Mouse (Mus musculus): ENCODE results near the gene Ptcd3. TPM values are rescaled to one million over a fixed set of nuclear protein-coding genes. Genes with fewer than 3 reads are reported as not detected.

Gene Ptcd3
- polyA plus RNA-seq (2015; fragmentation: Nextera tagmentation; extraction: Ambion mirVana), result 25.0 and 27.8 TPM in 2 replicates

- WGBS, result under 1% methylated on average over 54 of the region's 58 CpGs
Measured at GRCm38 (mm10) chr6:71908481-71909381, at the start of gene Ptcd3, which contains the start of gene Polr1a. Gene Ptcd3, minus strand, starts transcription at chr6:71908750. Gene Polr1a, plus strand, starts transcription at chr6:71909053.

DNA sequence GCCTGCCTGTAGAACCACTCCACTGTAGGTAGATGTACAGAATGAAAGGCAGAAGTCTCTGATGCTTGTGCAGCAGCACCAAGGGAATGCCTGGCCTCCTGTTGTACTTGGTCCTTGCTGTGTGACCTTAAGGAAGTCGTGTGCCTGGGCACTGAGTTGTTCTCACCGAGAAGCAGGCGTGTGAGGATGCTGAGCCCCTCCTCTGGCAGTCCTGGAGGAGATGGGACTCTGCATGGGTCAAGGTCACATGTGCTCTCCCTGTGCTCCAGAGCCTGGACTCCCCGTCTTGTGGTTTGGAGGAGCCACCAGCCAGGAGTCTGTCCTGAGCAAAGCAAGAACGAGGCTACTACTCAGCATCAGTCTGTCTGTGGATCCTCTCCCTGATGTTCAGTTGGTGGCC lies 42.6 kb upstream of the Ptcd3 start:
- Histone ChIP-seq H3K4me3 (ENCODE audit: low read depth, low read length) (no peak overlapping the region), H3K9ac (replicated peaks; ENCODE audit: low read depth) (no peak overlapping the region), H3K27ac (ENCODE audit: low read length) (no peak overlapping the region), H3K9me3 (ENCODE audit: low read length) (no peaks in the 10 kb centered on the region), H3K36me3 (ENCODE audit: insufficient read depth, low read length) (no peaks in the 10 kb centered on the region; the same call in 1 of the 2 replicates), H3K4me1 (ENCODE audit: insufficient read depth, low read depth, low read length) (no peaks in the 10 kb centered on the region), H3K4me2 (replicated peaks; ENCODE audit: low read depth, low read length) (no peak overlapping the region), H3K27me3 (replicated peaks; ENCODE audit: insufficient read depth, low read length) (no peaks in the 10 kb centered on the region)
- no peak for DNase-seq (ENCODE audit: low spot score)
- TF ChIP-seq EP300 (IDR thresholded peaks at IDR 0.05), result no peak
- no peak for TF ChIP-seq CTCF (IDR thresholded peaks at IDR 0.05)
- WGBS, result 90% methylated on average over 5 of the region's 5 CpGs
- no peak for ATAC-seq

More at GRCm38 (mm10) chr6:71908481-71909381, at the start of gene Ptcd3, which contains the start of gene Polr1a:
- H3K4me3 ChIP-seq (ENCODE audit: low read depth, low read length), result peak within 1 kb of the TSS; percentile 61
- no peak for TF ChIP-seq CTCF (IDR thresholded peaks at IDR 0.05)
- 0 out of 2 replicates have a peak, but pooled peaks have one; percentile 32 for TF ChIP-seq EP300 (IDR thresholded peaks at IDR 0.05)
- H3K9me3 ChIP-seq (ENCODE audit: low read length), result no peaks in the 10 kb centered on the region
- no peaks in the 10 kb centered on the region for H3K27me3 ChIP-seq (replicated peaks; ENCODE audit: insufficient read depth, low read length)
- peak within 1 kb of the TSS; percentile 39 for H3K27ac ChIP-seq (ENCODE audit: low read length)
- ATAC-seq, result peak; percentile 95
- peak; percentile 93 for DNase-seq (ENCODE audit: low spot score)
- 0 out of 2 replicates have a peak, but pooled peaks cover 4% of the 10 kb centered on the region for H3K4me1 ChIP-seq (ENCODE audit: insufficient read depth, low read depth, low read length)
- H3K4me2 ChIP-seq (replicated peaks; ENCODE audit: low read depth, low read length), result peak within 1 kb of the TSS; percentile 62
- H3K9ac ChIP-seq (replicated peaks; ENCODE audit: low read depth), result peak within 1 kb of the TSS; percentile 37
- peaks cover 10% of the 10 kb centered on the region for H3K36me3 ChIP-seq (ENCODE audit: insufficient read depth, low read length)

DNA sequence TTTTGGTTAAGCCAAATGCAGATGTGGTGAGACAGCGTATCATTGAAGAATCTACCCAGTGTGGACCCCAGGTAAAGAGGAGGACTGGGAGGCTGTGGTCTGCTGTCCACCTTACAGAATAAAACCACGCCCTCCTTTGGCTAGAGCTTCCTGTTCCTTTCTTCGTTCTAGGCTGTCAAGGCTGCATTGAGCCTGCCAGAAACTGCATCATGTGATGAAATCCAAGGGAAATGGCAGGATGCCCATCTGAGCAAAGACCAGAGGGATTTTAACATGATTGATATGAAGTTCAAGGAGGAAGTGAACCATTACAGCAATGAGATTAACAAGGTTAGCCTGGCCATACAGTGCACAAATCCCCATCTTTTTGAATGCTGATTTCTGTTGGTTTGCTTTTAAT lies 42.0 kb upstream of the Ptcd3 start:
- H3K9me3 ChIP-seq (ENCODE audit: low read length), result no peaks in the 10 kb centered on the region
- DNase-seq (ENCODE audit: low spot score) (peak; percentile 71), ATAC-seq (peak; percentile 56; the same call in 1 of the 2 replicates)
- no peaks in the 10 kb centered on the region; the same call in 1 of the 2 replicates for H3K36me3 ChIP-seq (ENCODE audit: insufficient read depth, low read length)
- H3K4me3 ChIP-seq (ENCODE audit: low read depth, low read length), result no peak overlapping the region
- no peak overlapping the region for H3K9ac ChIP-seq (replicated peaks; ENCODE audit: low read depth)
- H3K27me3 ChIP-seq (replicated peaks; ENCODE audit: insufficient read depth, low read length), result no peaks in the 10 kb centered on the region
- H3K27ac ChIP-seq (ENCODE audit: low read length), result no peak overlapping the region
- H3K4me2 ChIP-seq (replicated peaks; ENCODE audit: low read depth, low read length), result no peak overlapping the region
- 60% methylated on average over 3 of the region's 3 CpGs for WGBS
- TF ChIP-seq EP300 (IDR thresholded peaks at IDR 0.05), result 0 out of 2 replicates have a peak, but pooled peaks have one; percentile 15
- no peak for TF ChIP-seq CTCF (IDR thresholded peaks at IDR 0.05)
- no peaks in the 10 kb centered on the region for H3K4me1 ChIP-seq (ENCODE audit: insufficient read depth, low read depth, low read length)

DNA sequence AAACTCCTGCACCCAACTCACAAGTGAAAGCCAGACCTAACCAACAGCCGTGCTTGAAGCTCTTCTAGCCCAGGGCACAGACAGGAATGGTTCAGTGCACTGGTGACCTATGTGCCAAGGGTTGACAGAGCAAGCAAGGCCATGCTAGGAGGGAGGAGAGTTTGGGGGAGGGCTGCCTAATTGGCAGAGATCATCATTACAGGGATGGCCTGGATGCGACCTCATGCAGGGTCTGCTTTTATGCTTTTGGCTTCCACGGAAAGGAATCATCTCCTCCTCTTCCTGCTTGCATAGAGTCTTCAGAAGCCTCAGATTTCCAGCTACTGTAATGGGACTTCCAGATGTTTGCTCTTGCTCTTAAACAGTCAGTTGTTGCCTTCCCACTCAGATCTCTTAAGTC lies 41.2 kb upstream of the Ptcd3 start:
- H3K9me3 ChIP-seq (ENCODE audit: low read length), result no peaks in the 10 kb centered on the region
- H3K27ac ChIP-seq (ENCODE audit: low read length), result no peak overlapping the region
- DNase-seq (ENCODE audit: low spot score), result no peak
- ATAC-seq, result no peak
- H3K4me2 ChIP-seq (replicated peaks; ENCODE audit: low read depth, low read length), result no peak overlapping the region
- no peaks in the 10 kb centered on the region; the same call in 1 of the 2 replicates for H3K36me3 ChIP-seq (ENCODE audit: insufficient read depth, low read length)
- 70% methylated on average over 3 of the region's 3 CpGs for WGBS
- no peak overlapping the region for H3K4me3 ChIP-seq (ENCODE audit: low read depth, low read length)
- H3K27me3 ChIP-seq (replicated peaks; ENCODE audit: insufficient read depth, low read length), result no peaks in the 10 kb centered on the region
- no peaks in the 10 kb centered on the region for H3K4me1 ChIP-seq (ENCODE audit: insufficient read depth, low read depth, low read length)
- no peak overlapping the region for H3K9ac ChIP-seq (replicated peaks; ENCODE audit: low read depth)
- TF ChIP-seq EP300 (IDR thresholded peaks at IDR 0.05) (no peak), CTCF (IDR thresholded peaks at IDR 0.05) (no peak)

DNA sequence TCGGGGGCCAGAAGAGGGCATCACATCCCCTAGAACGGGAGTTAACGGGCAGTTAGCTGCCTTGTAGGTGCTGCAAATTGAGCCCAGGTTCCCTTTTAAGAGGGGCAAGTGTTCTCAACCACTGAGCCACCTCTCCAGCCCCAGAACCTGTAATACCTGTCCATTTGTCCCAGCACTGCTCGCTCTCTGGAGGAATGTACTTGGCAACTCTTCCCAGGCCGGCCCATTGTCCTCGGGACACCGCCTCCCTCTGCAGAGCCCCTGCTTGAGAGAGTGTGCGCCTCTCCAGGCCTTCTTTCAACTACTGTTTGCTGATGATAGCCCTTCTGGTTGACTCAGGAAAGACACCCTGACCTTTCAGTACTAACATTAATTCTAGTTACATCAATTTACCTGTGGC lies 37.6 kb upstream of the Ptcd3 start:
- Histone ChIP-seq H3K4me3 (ENCODE audit: low read depth, low read length) (no peak overlapping the region), H3K4me1 (ENCODE audit: insufficient read depth, low read depth, low read length) (no peaks in the 10 kb centered on the region), H3K4me2 (replicated peaks; ENCODE audit: low read depth, low read length) (no peak overlapping the region), H3K36me3 (ENCODE audit: insufficient read depth, low read length) (no peaks in the 10 kb centered on the region), H3K27me3 (replicated peaks; ENCODE audit: insufficient read depth, low read length) (no peaks in the 10 kb centered on the region), H3K9ac (replicated peaks; ENCODE audit: low read depth) (no peak overlapping the region), H3K27ac (ENCODE audit: low read length) (no peak overlapping the region), H3K9me3 (ENCODE audit: low read length) (no peaks in the 10 kb centered on the region)
- ATAC-seq (peak; percentile 62), DNase-seq (ENCODE audit: low spot score) (peak; percentile 26)
- 69% methylated on average over 8 of the region's 8 CpGs for WGBS
- TF ChIP-seq CTCF (IDR thresholded peaks at IDR 0.05) (peak; percentile 36), EP300 (IDR thresholded peaks at IDR 0.05) (no peak)

- Histone ChIP-seq H3K4me3 (ENCODE audit: low read depth, low read length) (no peak overlapping the region), H3K9ac (replicated peaks; ENCODE audit: low read depth) (no peak overlapping the region), H3K4me2 (replicated peaks; ENCODE audit: low read depth, low read length) (no peak overlapping the region), H3K27me3 (replicated peaks; ENCODE audit: insufficient read depth, low read length) (no peaks in the 10 kb centered on the region), H3K27ac (ENCODE audit: low read length) (no peak overlapping the region), H3K4me1 (ENCODE audit: insufficient read depth, low read depth, low read length) (no peaks in the 10 kb centered on the region), H3K36me3 (ENCODE audit: insufficient read depth, low read length) (no peaks in the 10 kb centered on the region), H3K9me3 (ENCODE audit: low read length) (no peaks in the 10 kb centered on the region)
- TF ChIP-seq CTCF (IDR thresholded peaks at IDR 0.05), result no peak
- TF ChIP-seq EP300 (IDR thresholded peaks at IDR 0.05), result no peak
- ATAC-seq (no peak), DNase-seq (ENCODE audit: low spot score) (no peak)
- WGBS, result 84% methylated on average over 6 of the region's 6 CpGs
Measured at GRCm38 (mm10) chr6:71945101-71945500, 36.6 kb upstream of the Ptcd3 start.
